Mouse (Mus musculus) intestine, embryonic 14.5 days (tissue): Measurements from ENCODE around the gene Flvcr1. TPM values are rescaled to one million over a fixed set of nuclear protein-coding genes. Genes with fewer than 3 reads are reported as not detected.
A peak's percentile ranks its signal among the peaks of the same experiment; 100 is the strongest.

Source experiments
- ATAC-seq: fragments of 200-750 bp; cut with Nextera tagmentation; replicated peaks from 2 replicates; pipeline ENCODE4 v1.8.0; 2017; ENCODE audit warnings: low read depth, moderate number of reproducible peaks, moderate TSS enrichment, moderate library complexity; ENCODE audit not compliant: low FRiP score, low TSS enrichment
- DNase-seq: peaks from one replicate; pipeline ENCODE4 v3.0.0-alpha.2; 2018; ENCODE audit warnings: low spot score
- H3K27ac ChIP-seq: fragments of 300-500 bp; sonication (generic); 2 replicates; pipeline ENCODE4 v1.5.1; 2014; ENCODE audit warnings: low read depth, mild to moderate bottlenecking, control low read depth
- H3K27me3 ChIP-seq: fragments of 300-500 bp; sonication (generic); replicated peaks from 2 replicates; pipeline ENCODE4 v1.6.1; 2014; ENCODE audit warnings: low read length, control low read depth; ENCODE audit not compliant: control insufficient read depth, insufficient read depth
- H3K36me3 ChIP-seq: fragments of 300-500 bp; sonication (generic); 2 replicates; pipeline ENCODE4 v1.6.1; 2014; ENCODE audit warnings: low read length, control low read depth; ENCODE audit not compliant: control insufficient read depth, insufficient read depth
- H3K4me1 ChIP-seq: fragments of 300-500 bp; sonication (generic); replicated peaks from 2 replicates; pipeline ENCODE4 v1.6.1; 2014; ENCODE audit warnings: low read length, control low read depth, mixed read lengths; ENCODE audit not compliant: control insufficient read depth, insufficient read depth
- H3K4me2 ChIP-seq: fragments of 300-500 bp; sonication (generic); 2 replicates; pipeline ENCODE4 v1.6.1; 2014; ENCODE audit warnings: low read length
- H3K4me3 ChIP-seq: fragments of 300-500 bp; sonication (generic); 2 replicates; pipeline ENCODE4 v1.5.1; 2014; ENCODE audit warnings: low read depth, low read length, control low read depth, mixed read lengths
- H3K9ac ChIP-seq: fragments of 300-500 bp; sonication (generic); 2 replicates; pipeline ENCODE4 v1.6.1; 2014; ENCODE audit warnings: mild to moderate bottlenecking, low read length
- H3K9me3 ChIP-seq: fragments of 300-500 bp; sonication (generic); 2 replicates; pipeline ENCODE4 v1.6.1; 2016; ENCODE audit warnings: low read length, control low read depth; ENCODE audit not compliant: control insufficient read depth
- WGBS: fragments of 180-500 bp; shearing (Covaris S2); extraction: QIAGEN DNeasy Blood & Tissue Kit; methylation state at CpG from one replicate; pipeline ENCODE4 v1.1.7; 2014; 5-methylcytosine and 5-hydroxymethylcytosine counted together
- polyA plus RNA-seq: library from polyadenylated mRNA; unstranded; fragments of >200 nt; fragmentation: Nextera tagmentation; extraction: Ambion mirVana; gene quantifications from 2 replicates; pipeline ENCODE4 v1.2.1, GENCODE M21; 2014

The Flvcr1 gene
- polyA plus RNA-seq, 1 experiment from 2014 or later: 9.5 TPM

GRCm38 (mm10) chr1:191065188-191065587, 39.2 kb upstream of the Flvcr1 start:
- DNase-seq: no peak
- 82% methylated on average over 4 of the region's 4 CpGs for WGBS

GRCm38 (mm10) chr1:191064535-191064934, 38.6 kb upstream of the Flvcr1 start:
- no peak overlapping the region for H3K9ac ChIP-seq
- WGBS: 84% methylated on average over 2 of the region's 2 CpGs
- no peak for ATAC-seq
- no peaks in the 10 kb centered on the region for H3K9me3 ChIP-seq
- H3K27me3 ChIP-seq: no peaks in the 10 kb centered on the region
- H3K4me3 ChIP-seq: no peak overlapping the region
- H3K4me1 ChIP-seq: peaks cover 13% of the 10 kb centered on the region
- H3K27ac ChIP-seq: no peak overlapping the region
- DNase-seq: no peak
- no peak overlapping the region for H3K4me2 ChIP-seq
- peaks cover 37% of the 10 kb centered on the region for H3K36me3 ChIP-seq

More at GRCm38 (mm10) chr1:191065188-191065587, 39.2 kb upstream of the Flvcr1 start:
- H3K4me1 ChIP-seq: peaks cover 13% of the 10 kb centered on the region
- H3K4me2 ChIP-seq: no peak overlapping the region
- H3K27ac ChIP-seq: no peak overlapping the region
- no peak for ATAC-seq
- H3K36me3 ChIP-seq: peaks cover 43% of the 10 kb centered on the region
- no peaks in the 10 kb centered on the region for H3K27me3 ChIP-seq
- H3K9me3 ChIP-seq: no peaks in the 10 kb centered on the region
- H3K4me3 ChIP-seq: no peak overlapping the region
- H3K9ac ChIP-seq: no peak overlapping the region

- peaks cover 28% of the 10 kb centered on the region for H3K36me3 ChIP-seq
- peak overlapping the region; percentile 78 for H3K9ac ChIP-seq
- ATAC-seq: no peak
- H3K27ac ChIP-seq: no peak overlapping the region
- 62% methylated on average over 9 of the region's 9 CpGs for WGBS
- H3K4me3 ChIP-seq: peak overlapping the region; percentile 94
- H3K4me2 ChIP-seq: peak overlapping the region; percentile 84
- H3K9me3 ChIP-seq: no peaks in the 10 kb centered on the region
- no peak for DNase-seq
- H3K27me3 ChIP-seq: no peaks in the 10 kb centered on the region
- peaks cover 13% of the 10 kb centered on the region for H3K4me1 ChIP-seq
These were observed 37.7 kb upstream of the Flvcr1 start for GRCm38 (mm10) chr1:191063700-191064099.

- peak; percentile 99 for DNase-seq
- Histone ChIP-seq H3K4me2 (peak within 1 kb of the TSS; percentile 84), H3K27me3 (no peaks in the 10 kb centered on the region), H3K4me3 (peak within 1 kb of the TSS; percentile 94), H3K9ac (peak within 1 kb of the TSS; percentile 78), H3K9me3 (no peaks in the 10 kb centered on the region), H3K4me1 (peaks cover 13% of the 10 kb centered on the region), H3K36me3 (peaks cover 22% of the 10 kb centered on the region), H3K27ac (peak within 1 kb of the TSS; percentile 23; the same call in 1 of the 2 replicates)
- peak; percentile 91 for ATAC-seq
- under 1% methylated on average over 56 of the region's 56 CpGs for WGBS
These were observed 37.0 kb upstream of the Flvcr1 start, which contains the start of the genes Tatdn3 and Nsl1 for GRCm38 (mm10) chr1:191062781-191063485. Tatdn3 (minus strand) TSS chr1:191062932. Nsl1 (plus strand) TSS chr1:191063012.

GRCm38 (mm10) chr1:191062241-191062780, 36.4 kb upstream of the Flvcr1 start:
- Histone ChIP-seq H3K4me1 (peaks cover 13% of the 10 kb centered on the region), H3K9me3 (no peaks in the 10 kb centered on the region), H3K27ac (peak overlapping the region; percentile 23; the same call in 1 of the 2 replicates), H3K9ac (peak overlapping the region; percentile 78), H3K4me3 (peak overlapping the region; percentile 94), H3K27me3 (no peaks in the 10 kb centered on the region), H3K4me2 (peak overlapping the region; percentile 84), H3K36me3 (peaks cover 16% of the 10 kb centered on the region)
- no peak; the same call in 1 of the 2 replicates for ATAC-seq
- 5% methylated on average over 15 of the region's 15 CpGs for WGBS
- DNase-seq: no peak

- Histone ChIP-seq H3K9ac (no peak overlapping the region), H3K36me3 (no peaks in the 10 kb centered on the region), H3K27ac (no peak overlapping the region), H3K4me1 (peaks cover 5% of the 10 kb centered on the region; the same call in 1 of the 2 replicates), H3K4me3 (no peak overlapping the region), H3K27me3 (no peaks in the 10 kb centered on the region), H3K4me2 (no peak overlapping the region), H3K9me3 (no peaks in the 10 kb centered on the region)
- no peak for ATAC-seq
- 72% methylated on average over 3 of the region's 3 CpGs for WGBS
- no peak for DNase-seq
These were observed 31.5 kb upstream of the Flvcr1 start for GRCm38 (mm10) chr1:191057461-191057860.

GRCm38 (mm10) chr1:191055533-191055873, 29.5 kb upstream of the Flvcr1 start:
- ATAC-seq (no peak), DNase-seq (no peak)
- no peaks in the 10 kb centered on the region for H3K36me3 ChIP-seq
- H3K9me3 ChIP-seq: no peaks in the 10 kb centered on the region
- no peaks in the 10 kb centered on the region for H3K27me3 ChIP-seq
- H3K9ac ChIP-seq: no peak overlapping the region
- 68% methylated on average over 2 of the region's 2 CpGs for WGBS
- no peak overlapping the region for H3K4me3 ChIP-seq
- H3K4me2 ChIP-seq: no peak overlapping the region
- H3K4me1 ChIP-seq: no peaks in the 10 kb centered on the region
- no peak overlapping the region for H3K27ac ChIP-seq

GRCm38 (mm10) chr1:191054870-191055532, 29.0 kb upstream of the Flvcr1 start:
- H3K9ac ChIP-seq: no peak overlapping the region
- no peak for DNase-seq

More at GRCm38 (mm10) chr1:191054870-191055532, 29.0 kb upstream of the Flvcr1 start:
- no peak overlapping the region for H3K4me3 ChIP-seq
- no peak for ATAC-seq
- H3K4me1 ChIP-seq: no peaks in the 10 kb centered on the region
- no peak overlapping the region for H3K4me2 ChIP-seq
- no peaks in the 10 kb centered on the region for H3K27me3 ChIP-seq
- no peak overlapping the region for H3K27ac ChIP-seq
- no peaks in the 10 kb centered on the region for H3K9me3 ChIP-seq
- WGBS: 75% methylated on average over 8 of the region's 8 CpGs
- H3K36me3 ChIP-seq: no peaks in the 10 kb centered on the region
